Mouse (Mus musculus) midbrain, embryonic 16.5 days (tissue): ENCODE results near the gene Tmem120b. TPM values are rescaled to one million over a fixed set of nuclear protein-coding genes. Genes with fewer than 3 reads are reported as not detected.

Experiments used
- ATAC-seq: fragments of 200-750 bp; cut with Nextera tagmentation; 2 replicates; pipeline ENCODE4 v1.8.0; 2017; ENCODE audit warnings: moderate TSS enrichment
- H3K27ac ChIP-seq: fragments of 300-500 bp; sonication (generic); 2 replicates; pipeline ENCODE4 v1.5.1; 2014; ENCODE audit warnings: mild to moderate bottlenecking, low read length, mixed read lengths
- H3K27me3 ChIP-seq: fragments of 300-500 bp; sonication (generic); 2 replicates; pipeline ENCODE4 v1.6.1; 2014; ENCODE audit warnings: low read depth, low read length, mixed read lengths; ENCODE audit not compliant: control insufficient read depth, insufficient read depth
- H3K36me3 ChIP-seq: fragments of 300-500 bp; sonication (generic); 2 replicates; pipeline ENCODE4 v1.6.1; 2014; ENCODE audit warnings: mild to moderate bottlenecking, low read length, moderate library complexity, mixed read lengths; ENCODE audit not compliant: control insufficient read depth, insufficient read depth
- H3K4me1 ChIP-seq: fragments of 300-500 bp; sonication (generic); 2 replicates; pipeline ENCODE4 v1.6.1; 2014; ENCODE audit warnings: mild to moderate bottlenecking, low read length, mixed read lengths; ENCODE audit not compliant: control insufficient read depth, insufficient read depth
- H3K4me2 ChIP-seq: fragments of 300-500 bp; sonication (generic); 2 replicates; pipeline ENCODE4 v1.6.1; 2014; ENCODE audit warnings: mild to moderate bottlenecking, low read length, mixed read lengths
- H3K4me3 ChIP-seq: fragments of 300-500 bp; sonication (generic); 2 replicates; pipeline ENCODE4 v1.5.1; 2014; ENCODE audit warnings: low read depth, mild to moderate bottlenecking, low read length, moderate library complexity, mixed read lengths
- H3K9ac ChIP-seq: fragments of 300-500 bp; sonication (generic); 2 replicates; pipeline ENCODE4 v1.6.1; 2014; ENCODE audit warnings: low read depth, low read length, mixed read lengths
- H3K9me3 ChIP-seq: fragments of 300-500 bp; sonication (generic); replicated peaks from 2 replicates; pipeline ENCODE4 v1.6.1; 2014; ENCODE audit warnings: mild to moderate bottlenecking, low read length, mixed read lengths; ENCODE audit not compliant: control insufficient read depth, poor library complexity, severe bottlenecking
- WGBS: fragments of 180-500 bp; shearing (Covaris S2); extraction: QIAGEN DNeasy Blood & Tissue Kit; methylation state at CpG from one replicate; pipeline ENCODE4 v1.1.7; 2014; 5-methylcytosine and 5-hydroxymethylcytosine counted together
- polyA plus RNA-seq: library from polyadenylated mRNA; unstranded; fragments of >200 nt; fragmentation: Nextera tagmentation; extraction: Ambion mirVana; gene quantifications from 2 replicates; pipeline ENCODE4 v1.2.1, GENCODE M21; 2015

Gene Tmem120b
- polyA plus RNA-seq, 1 experiment from 2014 or later = 16.9 TPM

- peak overlapping the region; percentile 14; the same call in 1 of the 2 replicates for H3K27ac ChIP-seq
- H3K4me1 ChIP-seq = peaks cover 38% of the 10 kb centered on the region
- WGBS = 3% methylated on average over 17 of the region's 17 CpGs
- H3K27me3 ChIP-seq = no peaks in the 10 kb centered on the region
- H3K4me3 ChIP-seq = peak overlapping the region; percentile 94
- peak overlapping the region; percentile 100 for H3K9ac ChIP-seq
- no peak for ATAC-seq
- H3K4me2 ChIP-seq = peak overlapping the region; percentile 95
- no peaks in the 10 kb centered on the region for H3K9me3 ChIP-seq
- peaks cover 11% of the 10 kb centered on the region for H3K36me3 ChIP-seq
Observed at GRCm38 (mm10) chr5:123143971-123144745, 75.9 kb downstream of the Tmem120b start.

- Histone ChIP-seq H3K4me2 (peak overlapping the region; percentile 95), H3K27me3 (no peaks in the 10 kb centered on the region), H3K27ac (peak overlapping the region; percentile 14; the same call in 1 of the 2 replicates), H3K9ac (peak overlapping the region; percentile 100), H3K36me3 (peaks cover 11% of the 10 kb centered on the region), H3K4me3 (peak overlapping the region; percentile 94), H3K4me1 (peaks cover 45% of the 10 kb centered on the region), H3K9me3 (no peaks in the 10 kb centered on the region)
- 36% methylated on average over 20 of the region's 20 CpGs for WGBS
- no peak for ATAC-seq
Observed at GRCm38 (mm10) chr5:123144746-123145590, 76.8 kb downstream of the Tmem120b start.

GRCm38 (mm10) chr5:123146357-123146756 lies 78.1 kb downstream of the Tmem120b start:
- ATAC-seq = no peak
- peaks cover 59% of the 10 kb centered on the region for H3K4me1 ChIP-seq

DNA sequence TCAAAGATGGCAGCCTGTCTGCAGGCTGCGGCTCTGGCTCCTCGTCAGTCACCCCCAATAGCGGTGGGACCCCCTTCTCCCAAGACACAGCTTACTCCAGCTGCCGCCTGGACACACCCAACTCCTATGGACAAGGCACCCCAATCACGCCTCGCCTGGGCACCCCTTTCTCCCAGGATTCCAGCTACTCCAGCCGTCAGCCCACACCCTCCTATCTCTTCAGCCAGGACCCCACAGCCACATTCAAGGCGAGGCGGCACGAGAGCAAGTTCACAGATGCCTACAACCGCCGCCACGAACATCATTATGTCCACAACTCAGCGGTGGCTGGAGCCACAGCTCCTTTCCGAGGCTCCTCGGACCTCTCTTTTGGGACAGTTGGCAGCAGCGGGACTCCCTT lies 79.4 kb downstream of the Tmem120b start:
- no peaks in the 10 kb centered on the region for H3K27me3 ChIP-seq
- ATAC-seq = no peak
- H3K27ac ChIP-seq = no peak overlapping the region
- H3K36me3 ChIP-seq = peaks cover 11% of the 10 kb centered on the region
- no peak overlapping the region for H3K4me2 ChIP-seq
- H3K4me1 ChIP-seq = peaks cover 63% of the 10 kb centered on the region
- H3K4me3 ChIP-seq = no peak overlapping the region
- no peak overlapping the region for H3K9ac ChIP-seq
- WGBS = 85% methylated on average over 17 of the region's 17 CpGs
- no peaks in the 10 kb centered on the region for H3K9me3 ChIP-seq

More at GRCm38 (mm10) chr5:123146357-123146756, 78.1 kb downstream of the Tmem120b start:
- H3K4me3 ChIP-seq = no peak overlapping the region
- no peaks in the 10 kb centered on the region for H3K9me3 ChIP-seq
- H3K27me3 ChIP-seq = no peaks in the 10 kb centered on the region
- H3K27ac ChIP-seq = no peak overlapping the region
- H3K36me3 ChIP-seq = peaks cover 11% of the 10 kb centered on the region
- H3K9ac ChIP-seq = no peak overlapping the region
- no peak overlapping the region for H3K4me2 ChIP-seq
- 81% methylated on average over 11 of the region's 11 CpGs for WGBS

- Histone ChIP-seq H3K9ac (no peak overlapping the region), H3K27me3 (no peaks in the 10 kb centered on the region), H3K4me2 (0 out of 2 replicates have a peak overlapping the region, but pooled peaks have one; percentile 3), H3K27ac (no peak overlapping the region), H3K4me3 (no peak overlapping the region), H3K4me1 (peaks cover 63% of the 10 kb centered on the region), H3K36me3 (peaks cover 16% of the 10 kb centered on the region), H3K9me3 (no peaks in the 10 kb centered on the region)
- WGBS = 74% methylated on average over 23 of the region's 25 CpGs
- ATAC-seq = no peak
Observed at GRCm38 (mm10) chr5:123148073-123148722, 80.0 kb downstream of the Tmem120b start.

DNA sequence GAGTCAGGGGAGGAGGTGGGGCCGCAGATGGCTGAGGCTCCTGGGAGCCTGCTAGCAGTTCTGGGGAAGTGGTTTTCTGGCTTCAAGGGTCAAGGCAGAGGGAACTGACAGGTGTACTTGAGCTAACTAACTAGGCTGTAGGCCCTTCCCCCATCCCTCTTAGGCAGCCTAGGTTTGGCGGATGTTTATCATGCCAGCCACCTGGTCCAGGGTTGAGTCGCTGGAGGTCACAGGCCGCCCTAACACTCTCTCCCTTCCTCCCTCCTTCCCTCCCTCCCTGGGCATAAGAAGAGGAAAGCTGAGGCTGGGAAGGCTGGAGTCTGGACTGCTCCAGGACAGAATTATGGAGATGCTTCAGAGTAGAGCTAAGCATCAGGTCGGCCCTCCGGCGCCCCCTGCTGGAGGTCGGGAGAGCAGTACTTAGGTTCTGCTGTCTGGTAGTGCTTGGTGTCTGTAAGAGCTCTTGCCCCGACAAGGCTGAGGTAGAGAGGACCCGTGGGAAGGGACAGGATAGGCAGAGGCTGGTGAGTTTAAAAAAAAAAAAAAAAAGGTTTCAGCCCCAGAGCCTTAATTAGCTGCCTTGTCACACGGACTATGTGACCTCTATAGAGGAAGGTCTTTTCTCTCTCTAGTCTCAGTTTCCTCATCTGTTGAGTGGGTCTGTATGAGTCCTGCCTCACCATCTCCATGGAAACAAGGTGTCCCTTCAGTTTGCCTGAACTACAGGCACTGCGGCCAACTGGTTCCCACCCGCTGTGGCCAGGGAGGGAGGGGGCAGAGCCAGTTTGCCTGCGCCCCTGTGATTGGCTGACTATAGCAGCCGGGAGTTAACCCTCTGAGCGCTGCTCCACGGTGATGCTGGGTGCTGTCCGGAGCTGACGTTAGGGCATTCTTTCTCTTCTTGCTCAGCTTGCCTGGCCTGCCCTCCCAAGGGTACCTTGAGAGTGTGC lies 81.5 kb downstream of the Tmem120b start:
- Histone ChIP-seq H3K27me3 (no peaks in the 10 kb centered on the region), H3K4me3 (peak overlapping the region; percentile 36), H3K4me1 (peaks cover 53% of the 10 kb centered on the region), H3K9me3 (no peaks in the 10 kb centered on the region), H3K36me3 (peaks cover 25% of the 10 kb centered on the region), H3K9ac (peak overlapping the region; percentile 50), H3K4me2 (peak overlapping the region; percentile 50), H3K27ac (no peak overlapping the region)
- 7% methylated on average over 19 of the region's 19 CpGs for WGBS
- ATAC-seq = peak; percentile 79

DNA sequence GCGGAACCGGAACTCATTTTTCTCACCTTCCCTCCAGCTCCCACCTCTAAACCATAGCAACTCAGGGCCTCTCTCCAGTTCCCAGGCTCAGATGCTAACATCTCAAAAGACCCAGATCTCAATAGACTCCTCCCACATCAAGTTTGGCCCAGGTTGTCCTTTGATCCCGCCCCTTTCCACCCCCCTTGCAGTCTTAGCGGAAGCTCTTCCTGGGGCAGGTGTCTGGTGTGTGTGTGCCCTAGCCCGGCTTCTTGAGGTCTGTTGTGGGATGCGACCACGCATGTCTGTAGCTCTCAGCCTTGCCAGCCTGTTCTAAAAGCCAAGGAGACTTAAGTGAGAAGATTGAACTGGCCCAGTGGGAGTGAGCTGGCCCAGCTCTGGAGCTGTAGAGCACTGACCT lies 82.4 kb downstream of the Tmem120b start:
- Histone ChIP-seq H3K36me3 (peaks cover 25% of the 10 kb centered on the region), H3K27ac (no peak overlapping the region), H3K4me2 (peak overlapping the region; percentile 50), H3K27me3 (no peaks in the 10 kb centered on the region), H3K4me3 (peak overlapping the region; percentile 36), H3K4me1 (peaks cover 44% of the 10 kb centered on the region), H3K9me3 (no peaks in the 10 kb centered on the region), H3K9ac (peak overlapping the region; percentile 45; the same call in 1 of the 2 replicates)
- WGBS = 39% methylated on average over 7 of the region's 7 CpGs
- no peak for ATAC-seq

- Histone ChIP-seq H3K4me1 (peaks cover 40% of the 10 kb centered on the region), H3K27me3 (no peaks in the 10 kb centered on the region), H3K27ac (no peak overlapping the region), H3K9me3 (no peaks in the 10 kb centered on the region), H3K4me2 (peak overlapping the region; percentile 50), H3K36me3 (peaks cover 25% of the 10 kb centered on the region), H3K9ac (peak overlapping the region; percentile 22; the same call in 1 of the 2 replicates), H3K4me3 (peak overlapping the region; percentile 36)
- 40% methylated on average over 7 of the region's 7 CpGs for WGBS
- ATAC-seq = 0 out of 2 replicates have a peak, but pooled peaks have one; percentile 19
Observed at GRCm38 (mm10) chr5:123151077-123151476, 82.9 kb downstream of the Tmem120b start.
